Mouse (Mus musculus) thymus, postnatal 10 days (tissue): ENCODE data around the gene Cst7.
"Not testable (repeated sequence)": the region's sequence is repeated elsewhere in the genome, so short reads cannot be mapped to it uniquely, and the experiment has no call there.

Experiments
- DNase-seq, 2 experiments: peaks; one replicate each; pipeline ENCODE4 v3.0.0; 2021; ENCODE audit warnings: low spot score in 2 of 2

Gene Cst7

GRCm38 (mm10) chr2:150569847-150570590 lies at the start of gene Cst7:
Cst7 (plus strand) TSS chr2:150570415.
- DNase-seq: peak; percentile 27 to 33

DNA sequence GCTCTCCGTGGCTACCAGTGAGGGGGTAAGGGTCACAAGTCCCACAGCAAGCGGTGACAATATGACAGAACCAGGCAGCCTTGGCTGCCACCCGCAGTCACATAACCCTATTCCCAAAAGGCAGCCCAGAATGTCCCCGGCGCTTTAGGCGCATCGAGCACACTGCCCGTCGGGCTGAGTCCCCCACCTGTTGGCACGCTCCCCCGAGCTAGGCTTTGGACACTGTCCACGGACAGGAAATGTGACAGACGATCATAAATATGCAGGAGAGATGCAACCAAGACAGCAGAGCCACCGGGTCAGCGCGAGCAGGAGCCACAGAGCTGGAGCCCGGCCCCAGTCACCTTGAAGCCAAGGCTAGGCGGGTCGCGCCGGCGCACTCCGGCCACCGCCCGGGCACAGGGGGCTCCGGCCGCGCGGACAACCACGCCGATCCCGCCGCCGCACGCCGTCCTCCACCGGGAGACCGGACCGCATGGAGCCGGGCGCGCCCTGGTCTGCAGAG lies 44.5 kb upstream of the Cst7 start:
- DNase-seq: no peak

DNA sequence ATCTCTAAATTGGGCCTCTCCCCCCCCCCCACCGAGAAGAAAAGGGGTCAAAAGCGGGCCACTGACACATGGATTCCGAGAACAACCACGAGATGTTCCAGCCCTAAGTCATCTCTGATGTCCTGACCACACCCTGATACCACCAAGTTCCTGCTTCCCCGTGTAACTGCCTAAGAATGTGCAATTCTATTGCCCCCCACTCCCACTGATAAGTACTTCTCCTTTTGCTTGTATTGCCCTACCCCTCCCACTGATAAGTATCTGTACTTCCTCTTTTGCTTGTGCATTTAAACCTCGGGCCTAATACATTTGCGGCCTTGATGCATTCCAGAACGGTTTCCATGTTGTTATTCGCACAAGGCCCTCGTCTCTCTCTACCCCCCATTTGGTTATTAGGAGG lies 20.6 kb upstream of the Cst7 start:
- DNase-seq: not testable (repeated sequence)

DNA sequence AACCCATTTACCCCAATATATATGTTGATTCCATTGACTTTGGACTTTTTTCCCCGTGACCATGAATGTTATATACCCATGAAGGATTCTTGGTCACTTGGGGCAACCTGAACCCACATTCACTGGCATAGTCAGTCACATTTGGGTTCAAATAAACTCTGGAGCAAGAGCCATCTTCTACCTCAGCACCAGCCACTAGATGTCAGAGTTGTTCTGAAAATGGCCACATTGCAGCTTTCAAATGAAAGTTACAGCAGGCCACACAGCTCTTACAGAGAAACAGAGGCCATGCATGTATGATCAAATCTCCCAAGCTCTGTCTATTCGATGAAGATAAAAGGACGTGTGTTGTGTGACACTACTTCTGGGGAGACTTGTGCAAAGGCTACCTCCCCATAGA lies 11.6 kb upstream of the Cst7 start:
- peak in 1 of 2 experiments; percentile 47 for DNase-seq

DNA sequence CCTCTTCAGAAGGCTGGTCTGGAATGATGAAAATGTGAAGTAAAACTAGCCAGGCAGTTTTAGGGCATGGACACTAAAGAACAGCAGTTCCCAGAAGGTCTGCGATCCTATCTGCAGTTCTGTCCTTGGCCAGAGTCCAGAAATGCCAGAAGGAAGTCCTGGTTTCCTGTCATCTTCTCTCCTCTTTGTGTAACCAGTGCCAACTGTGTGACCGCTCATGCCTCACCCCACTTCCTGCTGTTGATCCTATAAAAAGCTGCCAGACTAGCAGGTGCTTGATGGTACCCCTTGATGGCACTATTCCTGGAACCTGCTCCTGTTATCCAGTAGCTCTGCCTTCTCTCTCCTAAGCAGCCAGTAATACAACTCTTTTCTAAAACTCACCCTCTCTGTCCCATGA lies 3.2 kb upstream of the Cst7 start:
- no peak for DNase-seq

DNA sequence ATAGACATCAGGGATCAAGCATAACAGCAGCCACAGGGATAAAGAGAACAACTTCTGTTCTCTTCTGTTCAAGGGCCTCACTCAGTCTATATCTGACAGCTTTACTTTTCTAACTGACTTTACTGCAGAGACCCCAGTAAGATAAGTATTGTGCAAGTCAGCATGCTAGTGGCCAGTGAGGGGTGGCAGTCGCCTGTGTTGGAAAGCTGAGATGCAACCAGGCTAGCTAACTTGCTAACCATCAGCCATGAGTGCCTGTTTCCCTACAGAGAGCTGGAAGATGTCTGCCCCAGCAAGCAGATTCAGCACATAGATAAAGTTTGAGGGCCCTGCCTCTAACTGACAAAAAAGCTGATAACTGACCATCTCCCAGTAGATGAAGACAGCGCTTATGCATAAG lies 546 bp downstream of the Cst7 start:
- no peak for DNase-seq

GRCm38 (mm10) chr2:150572463-150572862 lies 2.2 kb downstream of the Cst7 start:
- DNase-seq: no peak

DNA sequence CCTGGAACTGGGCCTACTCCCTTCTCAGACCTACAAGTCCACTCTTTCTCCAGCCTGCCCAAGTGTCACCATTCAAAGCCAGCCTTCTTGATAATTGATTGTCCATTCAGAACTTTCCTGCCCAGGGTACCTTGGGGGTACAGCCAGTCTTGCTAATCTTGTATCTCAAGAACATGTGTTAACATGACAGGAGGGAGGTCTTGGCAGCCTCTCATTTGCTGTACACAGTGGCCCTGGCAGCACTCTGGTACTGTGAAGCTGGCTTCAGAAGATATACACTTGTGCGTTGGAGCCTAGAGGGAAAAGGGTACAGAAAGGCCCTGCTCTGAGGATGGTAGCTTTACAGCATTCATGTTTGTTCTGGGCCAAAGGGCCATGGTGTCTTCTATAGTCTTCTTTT lies 6.0 kb downstream of the Cst7 start:
- no peak for DNase-seq

GRCm38 (mm10) chr2:150578603-150579002 lies 8.4 kb downstream of the Cst7 start:
- peak; percentile 41 to 44 for DNase-seq

GRCm38 (mm10) chr2:150579628-150580027 lies 9.4 kb downstream of the Cst7 start:
- no peak for DNase-seq

- no peak for DNase-seq
These were observed 18.9 kb downstream of the Cst7 start for GRCm38 (mm10) chr2:150589076-150589475.

- DNase-seq: no peak
These were observed 25.4 kb downstream of the Cst7 start for GRCm38 (mm10) chr2:150595411-150596190.

GRCm38 (mm10) chr2:150600263-150600662 lies 30.0 kb downstream of the Cst7 start:
- DNase-seq: no peak

DNA sequence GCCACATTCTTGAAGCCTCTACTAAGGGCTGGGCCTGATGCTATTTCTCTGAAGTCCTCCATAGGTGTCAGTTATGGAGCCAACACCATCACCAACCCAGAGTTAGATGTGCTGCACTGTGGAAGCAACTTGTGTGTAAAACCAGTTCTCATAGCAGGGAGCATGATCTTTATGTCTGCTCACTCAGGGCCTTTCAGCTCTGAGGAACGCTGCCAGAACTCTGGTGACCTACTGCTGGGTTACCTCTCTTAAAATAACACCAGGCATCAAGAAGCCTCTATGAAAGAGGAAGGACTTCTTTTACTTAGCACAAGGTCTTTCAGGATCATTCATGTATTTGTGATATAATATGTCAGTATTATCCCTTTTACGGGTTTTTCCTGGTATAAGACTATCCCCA lies 32.0 kb downstream of the Cst7 start:
- no peak for DNase-seq

DNA sequence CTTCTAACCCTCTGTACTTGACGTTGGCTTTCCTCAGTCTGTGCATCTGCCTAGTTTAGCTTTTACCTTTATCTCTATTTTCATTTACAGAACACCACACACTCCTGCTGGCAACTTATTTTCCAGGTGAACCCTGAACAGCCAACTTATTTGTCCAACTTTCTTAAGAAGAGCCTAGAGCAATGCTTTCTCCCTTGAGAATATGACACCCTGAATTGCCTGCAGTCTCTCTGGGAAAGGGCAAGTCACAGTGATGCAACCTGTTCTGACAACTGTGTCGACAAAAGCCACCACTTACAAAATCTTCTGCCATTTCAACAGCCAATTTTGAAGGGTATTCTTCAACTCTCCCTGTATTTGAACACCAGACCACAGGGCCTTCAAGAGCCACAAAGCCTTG lies 34.6 kb downstream of the Cst7 start:
- no peak for DNase-seq

DNA sequence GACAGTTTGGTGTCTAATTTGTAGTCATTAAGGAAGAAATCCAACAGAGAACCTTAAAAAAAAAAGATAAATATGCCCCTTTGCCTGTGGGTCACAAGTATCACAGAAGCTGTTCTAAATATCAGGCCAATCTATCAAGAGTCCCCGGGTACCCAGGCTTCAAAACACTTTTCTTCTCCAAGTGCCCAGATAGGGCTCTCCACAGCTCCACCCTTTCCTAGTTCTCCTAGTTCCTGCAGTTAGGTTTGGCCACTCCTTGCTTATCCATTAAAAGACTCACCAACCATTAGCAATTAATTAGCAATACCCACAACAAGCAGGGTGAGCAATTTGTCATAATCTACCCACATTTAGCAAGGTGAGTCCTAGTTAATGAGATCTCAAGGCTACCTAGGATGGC lies 36.9 kb downstream of the Cst7 start:
- no peak for DNase-seq

DNA sequence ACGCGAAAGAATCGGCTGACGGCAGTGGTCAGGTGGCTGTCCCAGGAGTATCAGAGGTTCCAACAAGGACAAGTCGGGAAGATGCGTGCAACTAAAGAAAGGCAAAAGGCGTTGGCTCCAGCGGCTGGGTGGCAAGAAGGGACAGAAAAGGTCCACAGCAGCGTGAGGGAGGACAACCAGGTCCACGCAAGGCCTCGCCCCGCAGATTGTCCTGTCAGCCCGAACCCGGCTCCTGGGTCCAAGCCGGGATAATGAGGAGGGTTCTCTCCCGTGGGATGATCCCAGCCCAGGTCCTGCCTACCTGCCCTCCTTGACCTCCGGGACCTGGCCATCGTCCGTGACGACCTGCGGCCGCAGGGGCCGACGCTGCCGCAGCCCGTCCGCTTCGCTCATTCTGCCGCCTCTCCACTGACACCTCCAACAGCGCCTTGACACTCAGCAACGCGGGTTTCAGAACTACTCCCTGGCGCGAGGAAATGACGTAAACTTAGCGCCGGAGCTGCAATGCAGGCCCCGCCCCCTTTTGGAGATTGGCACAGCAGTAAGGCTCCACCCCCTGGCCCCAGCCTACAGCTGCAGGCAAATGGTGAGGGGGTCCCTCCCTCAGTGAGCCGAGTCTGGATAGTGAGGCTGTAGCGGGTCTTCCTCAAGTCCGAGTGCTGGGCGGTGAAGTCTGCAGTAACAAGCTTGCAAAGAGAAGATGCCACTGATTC lies 38.0 kb downstream of the Cst7 start, which contains the start of gene Apmap:
Apmap (minus strand) TSS at position 481 of the 713 bp plus-strand sequence.
- peak; percentile 97 to 99 for DNase-seq

DNA sequence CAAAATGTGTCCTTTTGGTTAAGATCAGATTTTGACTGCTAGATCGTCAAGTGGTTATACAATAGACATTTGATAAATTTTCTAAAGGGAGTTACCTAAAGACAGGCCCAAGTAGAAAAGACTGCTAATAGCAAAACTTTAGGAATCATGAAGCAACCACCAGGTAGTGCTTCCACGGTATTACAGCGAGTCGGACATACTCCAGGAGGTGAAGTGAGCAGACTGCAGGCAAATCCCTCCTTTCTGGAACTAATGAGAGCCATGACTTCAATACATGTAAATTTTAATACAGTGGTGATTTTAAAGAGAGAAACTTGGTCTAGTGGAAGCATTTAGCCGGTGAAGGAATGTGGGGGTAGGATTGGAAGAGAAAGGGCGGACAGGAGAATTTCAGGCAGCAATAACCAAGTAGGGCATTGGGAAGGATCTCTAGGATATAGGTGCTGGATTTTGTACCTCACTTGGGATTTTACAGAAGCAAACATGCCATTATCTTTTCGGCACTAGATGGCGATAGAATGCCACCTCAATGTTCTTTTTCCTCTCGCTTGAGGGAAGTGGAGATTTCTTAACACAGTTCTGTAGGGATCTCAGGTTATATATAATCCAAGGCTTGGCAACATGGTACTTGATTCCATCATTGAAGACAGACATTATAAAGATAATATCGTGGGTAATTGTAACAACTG lies 38.8 kb downstream of the Cst7 start:
- DNase-seq: peak; percentile 14 to 64

GRCm38 (mm10) chr2:150610097-150610496 lies 39.9 kb downstream of the Cst7 start:
- no peak for DNase-seq

- no peak for DNase-seq
These were observed 51.5 kb downstream of the Cst7 start for GRCm38 (mm10) chr2:150621698-150622097.

DNA sequence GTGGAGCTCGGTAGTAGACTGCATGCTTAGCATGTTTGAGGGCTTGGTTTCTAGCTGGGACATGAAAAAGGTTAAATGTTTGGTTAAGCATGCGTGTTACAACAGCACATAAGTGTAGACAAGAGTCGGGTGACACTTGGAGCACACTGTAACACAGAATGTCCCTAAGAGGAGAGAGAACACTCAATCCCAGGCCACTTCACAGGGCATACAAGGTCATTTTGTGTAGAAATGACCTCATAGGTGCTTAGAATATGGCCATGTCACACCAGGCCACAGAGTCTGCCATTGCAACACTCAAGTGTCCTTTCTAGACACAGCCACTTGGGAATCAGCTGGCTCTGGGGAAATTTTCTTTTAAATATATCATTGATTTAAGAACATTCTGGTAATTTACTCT lies 53.7 kb downstream of the Cst7 start:
- no peak for DNase-seq

GRCm38 (mm10) chr2:150624926-150625325 lies 54.7 kb downstream of the Cst7 start:
- DNase-seq: no peak
